Mouse (Mus musculus) frontal cortex, adult (tissue): ENCODE measurements around the gene Il17f.
"Not testable (repeated sequence)": the region's sequence is repeated elsewhere in the genome, so short reads cannot be mapped to it uniquely, and the experiment has no call there.

Experiments used
- ATAC-seq: cut with Nextera tagmentation; 2 replicates; pipeline ENCODE4 v1.9.2; 2017; ENCODE audit warnings: mild to moderate bottlenecking, moderate library complexity, mixed read lengths; ENCODE audit not compliant: low TSS enrichment

Gene Il17f

DNA sequence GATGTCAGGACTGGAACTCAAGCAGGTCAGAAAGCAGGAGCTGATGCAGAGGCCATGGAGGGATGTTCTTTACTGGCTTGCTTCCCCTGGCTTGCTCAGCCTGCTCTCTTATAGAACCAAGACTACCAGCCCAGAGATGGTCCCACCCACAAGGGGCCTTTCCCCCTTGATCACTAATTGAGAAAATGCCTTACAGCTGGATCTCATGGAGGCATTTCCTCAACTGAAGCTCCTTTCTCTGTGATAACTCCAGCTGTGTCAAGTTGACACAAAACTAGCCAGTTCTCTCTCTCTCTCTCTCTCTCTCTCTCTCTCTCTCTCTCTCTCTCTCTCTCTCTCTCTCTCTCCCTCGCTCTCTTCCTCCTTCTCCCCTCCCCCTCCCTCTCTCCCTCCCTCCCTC is at the start of gene Il17f:
Gene Il17f, minus strand, starts transcription at position 101 of the 400 bp plus-strand sequence.
- not testable (repeated sequence) for ATAC-seq

- ATAC-seq: no peak
These were observed 49.5 kb upstream of the Il17f start for GRCm38 (mm10) chr1:20839911-20840310.

GRCm38 (mm10) chr1:20836551-20837125 is 46.2 kb upstream of the Il17f start:
- ATAC-seq: no peak

- ATAC-seq: no peak
These were observed 42.7 kb upstream of the Il17f start for GRCm38 (mm10) chr1:20833141-20833511.

GRCm38 (mm10) chr1:20832473-20833140 is 42.2 kb upstream of the Il17f start:
- ATAC-seq: peak; percentile 84

GRCm38 (mm10) chr1:20830546-20830945 is 40.1 kb upstream of the Il17f start:
- ATAC-seq: no peak

GRCm38 (mm10) chr1:20828061-20828460 is 37.6 kb upstream of the Il17f start:
- ATAC-seq: no peak

DNA sequence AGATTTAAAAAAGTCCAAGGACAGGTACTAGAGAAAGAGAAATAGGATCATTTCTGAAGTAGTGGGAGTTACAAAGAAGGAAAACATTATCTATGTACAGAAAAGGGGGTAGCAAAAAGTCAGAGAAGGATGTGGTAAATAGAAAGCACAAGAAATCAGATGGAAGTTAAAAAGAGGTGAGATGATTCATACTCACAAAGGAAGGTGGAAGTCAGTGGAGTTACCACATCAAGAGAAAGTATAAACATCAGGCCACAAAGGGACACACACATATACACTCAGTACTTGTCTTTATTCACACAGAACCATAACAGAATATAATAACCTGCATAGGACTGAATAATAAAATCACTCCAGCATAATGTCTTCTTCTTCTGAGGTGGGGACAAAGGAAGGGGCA is 34.6 kb upstream of the Il17f start:
- ATAC-seq: no peak

DNA sequence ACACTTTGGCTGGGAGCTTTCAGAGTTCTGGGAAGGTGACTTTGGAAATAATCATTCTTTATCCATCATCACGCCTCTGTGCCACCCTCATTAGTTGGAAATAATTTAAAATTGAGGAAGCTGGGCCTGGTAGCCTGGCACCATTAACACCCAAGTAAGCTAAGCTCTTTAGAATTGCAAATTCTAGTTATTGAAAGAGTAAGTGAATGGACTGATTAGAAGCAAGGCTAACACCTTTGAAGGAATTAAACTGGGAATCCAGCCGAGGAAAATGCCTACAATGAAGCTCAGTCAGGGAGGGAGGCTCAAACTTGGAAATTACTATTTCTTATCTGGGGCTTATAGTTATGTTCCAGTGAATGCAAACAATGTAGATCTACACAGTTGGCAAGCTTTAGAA is 33.5 kb upstream of the Il17f start:
- no peak for ATAC-seq

GRCm38 (mm10) chr1:20823471-20823870 is 33.1 kb upstream of the Il17f start:
- no peak for ATAC-seq

DNA sequence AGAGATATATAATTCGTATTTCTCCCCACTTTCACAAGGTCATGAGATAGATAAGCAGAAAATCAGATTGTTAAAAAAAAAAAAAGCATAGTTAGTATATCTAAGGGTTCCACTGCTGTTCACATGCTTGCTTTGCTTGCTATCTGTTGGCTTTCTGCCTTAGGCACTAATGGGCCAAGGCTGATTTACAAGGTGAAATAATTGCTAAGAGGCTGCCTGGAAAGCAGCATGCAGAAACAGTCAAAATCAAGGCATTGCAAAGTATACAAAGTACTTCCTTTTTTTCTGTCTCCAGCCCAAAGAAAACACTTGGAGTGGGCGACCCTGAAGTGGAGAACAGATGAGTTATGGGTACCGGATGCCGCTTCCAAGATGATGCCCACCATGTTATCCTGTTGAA is 30.5 kb upstream of the Il17f start:
- ATAC-seq: no peak

- ATAC-seq: peak; percentile 100
These were observed 29.6 kb upstream of the Il17f start, which contains the start of gene Mcm3 for GRCm38 (mm10) chr1:20819771-20820605. Mcm3 (minus strand) TSS chr1:20820312.

- no peak for ATAC-seq
These were observed 27.2 kb upstream of the Il17f start for GRCm38 (mm10) chr1:20817596-20817995.

- ATAC-seq: no peak
These were observed 26.8 kb upstream of the Il17f start for GRCm38 (mm10) chr1:20817172-20817571.

DNA sequence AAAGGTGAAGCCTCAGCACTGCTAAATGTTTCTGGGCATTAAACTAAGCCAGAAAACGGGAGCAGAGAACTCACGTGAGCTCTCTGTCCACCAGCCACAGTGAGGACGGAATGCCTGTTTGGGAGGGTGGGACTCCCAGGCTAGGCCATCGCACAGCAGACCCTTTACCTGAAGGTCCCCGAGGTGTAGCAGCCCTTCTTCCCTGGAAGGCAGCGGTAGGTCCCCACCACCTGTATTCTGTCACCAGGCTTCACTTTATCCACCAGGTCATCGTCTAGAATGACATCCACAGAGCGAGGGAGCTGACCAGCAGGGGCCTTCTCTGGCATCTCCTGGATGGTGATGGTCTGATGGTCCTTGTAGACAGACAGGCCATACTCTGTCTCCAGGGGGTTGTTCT is 24.1 kb upstream of the Il17f start:
- ATAC-seq: no peak

DNA sequence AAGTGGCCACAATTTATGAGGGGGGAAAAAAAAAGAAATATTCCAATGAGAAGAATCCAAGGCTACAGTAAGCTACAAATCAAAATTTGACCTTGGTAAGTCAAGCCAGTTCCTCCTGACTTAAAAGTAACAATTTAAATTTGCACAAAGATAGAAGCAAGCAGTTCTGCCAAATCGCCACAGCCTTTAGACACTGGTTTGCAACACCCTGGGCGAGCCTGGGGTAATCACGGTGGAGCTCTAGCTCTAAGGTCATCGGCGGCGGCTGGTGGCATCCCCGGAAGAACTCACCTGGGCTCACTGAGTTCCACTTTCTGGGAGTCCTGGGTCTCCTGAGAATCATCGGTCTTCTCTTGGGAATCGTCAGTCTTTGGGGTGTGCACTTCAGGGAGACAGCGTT is 14.1 kb upstream of the Il17f start:
- no peak for ATAC-seq

DNA sequence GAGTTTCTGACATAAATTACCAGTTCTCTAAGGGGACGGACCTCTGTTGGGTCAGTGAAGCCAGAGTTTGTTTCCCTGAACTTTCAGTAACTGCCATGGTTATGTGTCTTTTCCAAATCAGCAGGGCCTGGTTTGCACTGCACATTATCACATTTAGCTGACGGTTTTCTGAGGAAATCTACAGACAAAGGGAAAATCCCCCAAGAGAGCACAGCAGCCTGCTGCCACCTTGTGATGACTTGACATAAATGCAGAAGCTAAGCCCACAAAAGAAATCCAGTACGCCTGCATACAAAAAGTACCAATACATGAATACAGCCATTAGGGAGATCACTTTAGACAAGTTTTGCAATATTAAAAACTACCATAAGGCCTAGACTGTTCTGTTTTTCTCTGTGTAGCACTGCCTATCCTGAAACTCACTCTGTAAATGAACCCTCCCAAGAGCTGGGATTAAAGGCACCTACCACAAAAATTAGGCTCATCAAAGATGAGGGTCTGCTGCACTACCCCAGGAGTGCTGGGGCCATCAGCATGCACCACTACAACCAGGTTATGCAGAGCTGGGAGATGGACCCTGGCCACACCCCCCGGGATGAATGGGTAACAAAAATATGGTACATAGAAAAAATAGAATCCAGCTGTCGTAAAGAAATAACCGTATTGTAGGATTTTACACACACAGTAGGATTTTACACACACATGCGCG is 11.4 kb upstream of the Il17f start:
- ATAC-seq: peak; percentile 95

GRCm38 (mm10) chr1:20801275-20801674 is 10.9 kb upstream of the Il17f start:
- no peak for ATAC-seq

GRCm38 (mm10) chr1:20795178-20795577 is 4.8 kb upstream of the Il17f start:
- ATAC-seq: no peak

GRCm38 (mm10) chr1:20794760-20795159 is 4.3 kb upstream of the Il17f start:
- no peak for ATAC-seq

GRCm38 (mm10) chr1:20791414-20791813 is 997 bp upstream of the Il17f start:
- no peak for ATAC-seq

DNA sequence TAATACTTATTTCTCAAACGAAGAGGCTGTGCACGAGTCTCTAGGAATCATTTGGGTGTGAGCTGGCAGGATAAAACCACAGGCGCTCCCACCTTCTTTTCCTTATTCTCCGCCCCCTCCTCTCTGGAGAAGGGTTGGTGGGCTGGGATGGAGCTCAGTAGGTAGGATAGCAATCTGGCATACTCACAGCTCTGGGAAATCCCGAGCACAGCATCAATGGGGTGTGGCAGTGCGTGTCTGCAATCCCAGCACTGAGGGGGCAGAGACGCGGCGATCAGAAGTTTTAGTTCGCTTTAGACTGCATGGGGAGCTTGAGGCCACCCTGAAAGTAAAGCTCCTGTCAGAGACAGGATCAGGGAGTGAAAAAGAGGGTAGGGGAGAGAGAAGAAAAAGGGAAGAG is 2.0 kb downstream of the Il17f start:
- peak; percentile 75 for ATAC-seq
